Mouse (Mus musculus) kidney, postnatal 0 days (tissue): ENCODE results near the gene Arfgap1. TPM values are rescaled to one million over a fixed set of nuclear protein-coding genes. Genes with fewer than 3 reads are reported as not detected.

ENCODE experiments used
- ATAC-seq: fragments of 200-750 bp; cut with Nextera tagmentation; replicated peaks from 2 replicates; pipeline ENCODE4 v1.8.0; 2017; ENCODE audit warnings: low read depth, moderate number of reproducible peaks, moderate TSS enrichment, moderate library complexity; ENCODE audit not compliant: low FRiP score
- DNase-seq: peaks from one replicate; pipeline ENCODE4 v3.0.0-alpha.2; 2016; ENCODE audit warnings: low spot score
- H3K27ac ChIP-seq: fragments of 300-500 bp; sonication (generic); 2 replicates; pipeline ENCODE4 v1.5.1; 2014; ENCODE audit warnings: mild to moderate bottlenecking
- H3K27me3 ChIP-seq: fragments of 300-500 bp; sonication (generic); 2 replicates; pipeline ENCODE4 v1.6.1; 2014; ENCODE audit warnings: low read length, mixed read lengths; ENCODE audit not compliant: insufficient read depth
- H3K36me3 ChIP-seq: fragments of 300-500 bp; sonication (generic); 2 replicates; pipeline ENCODE4 v1.6.1; 2014; ENCODE audit warnings: low read length, mixed read lengths; ENCODE audit not compliant: insufficient read depth
- H3K4me1 ChIP-seq: fragments of 300-500 bp; sonication (generic); replicated peaks from 2 replicates; pipeline ENCODE4 v1.6.1; 2014; ENCODE audit warnings: antibody characterized with exemption, low read length, mixed read lengths; ENCODE audit not compliant: insufficient read depth
- H3K4me2 ChIP-seq: fragments of 300-500 bp; sonication (generic); 2 replicates; pipeline ENCODE4 v1.6.1; 2014; ENCODE audit warnings: mild to moderate bottlenecking, low read length, moderate library complexity, mixed read lengths
- H3K4me3 ChIP-seq: fragments of 300-500 bp; sonication (generic); replicated peaks from 2 replicates; pipeline ENCODE4 v1.5.1; 2014; ENCODE audit warnings: low read depth, low read length
- H3K9ac ChIP-seq: fragments of 300-500 bp; sonication (generic); 2 replicates; pipeline ENCODE4 v1.6.1; 2014; ENCODE audit warnings: low read depth, low read length
- H3K9me3 ChIP-seq: fragments of 300-500 bp; sonication (generic); replicated peaks from 2 replicates; pipeline ENCODE4 v1.6.1; 2016; ENCODE audit warnings: low read length, inconsistent platforms, mixed read lengths
- CTCF ChIP-seq: IDR thresholded peaks from 2 replicates; pipeline ENCODE4 v1.5.1; 2016; ENCODE audit warnings: antibody characterized with exemption, low read depth, mild to moderate bottlenecking, moderate library complexity
- WGBS: fragments of 180-500 bp; shearing (Covaris S2); extraction: QIAGEN DNeasy Blood & Tissue Kit; methylation state at CpG from one replicate; pipeline ENCODE4 v1.1.7; 2014; 5-methylcytosine and 5-hydroxymethylcytosine counted together
- polyA plus RNA-seq: library from polyadenylated mRNA; unstranded; fragments of >200 nt; fragmentation: Nextera tagmentation; extraction: Ambion mirVana; gene quantifications from 2 replicates; pipeline ENCODE4 v1.2.1, GENCODE M21; 2015

The Arfgap1 gene
- polyA plus RNA-seq, 1 experiment from 2014 or later: 55.7 TPM

DNA sequence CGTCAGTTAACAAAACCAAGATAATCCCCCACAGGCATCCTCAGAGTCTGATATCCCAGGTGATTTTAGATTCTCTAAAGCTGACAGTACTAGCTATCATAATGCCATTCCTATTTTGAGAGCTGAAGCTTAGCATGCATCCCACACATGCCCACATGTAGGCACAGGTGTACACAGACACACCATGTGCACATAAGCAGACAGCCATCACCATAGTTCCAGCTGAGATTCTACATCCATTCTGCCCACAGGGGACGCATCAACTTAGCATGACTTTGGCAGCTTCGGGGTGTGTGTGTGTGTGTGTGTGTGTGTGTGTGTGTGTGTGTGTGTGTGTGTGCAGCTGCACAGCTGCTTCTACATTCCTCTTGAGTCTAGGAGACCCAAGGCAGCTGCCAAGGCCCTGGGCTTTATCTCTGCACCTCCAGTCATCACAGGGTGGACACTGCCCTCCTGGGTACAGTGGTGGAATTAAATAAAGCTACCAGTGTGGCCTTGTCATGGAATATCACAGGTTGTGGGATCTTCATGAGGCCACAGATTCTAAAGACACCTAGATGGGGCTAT, 21.4 kb downstream of the Arfgap1 start:
- TF ChIP-seq CTCF: peak; percentile 15; the same call in 1 of the 2 replicates
- ATAC-seq (no peak; the same call in 1 of the 2 replicates), DNase-seq (no peak)
- Histone ChIP-seq H3K4me3 (no peak overlapping the region), H3K9ac (no peak overlapping the region), H3K9me3 (no peaks in the 10 kb centered on the region), H3K4me2 (no peak overlapping the region), H3K36me3 (0 out of 2 replicates have a peak, but pooled peaks cover 2% of the 10 kb centered on the region), H3K27ac (no peak overlapping the region), H3K27me3 (no peaks in the 10 kb centered on the region), H3K4me1 (no peaks in the 10 kb centered on the region)
- WGBS: 69% methylated on average over 3 of the region's 3 CpGs

DNA sequence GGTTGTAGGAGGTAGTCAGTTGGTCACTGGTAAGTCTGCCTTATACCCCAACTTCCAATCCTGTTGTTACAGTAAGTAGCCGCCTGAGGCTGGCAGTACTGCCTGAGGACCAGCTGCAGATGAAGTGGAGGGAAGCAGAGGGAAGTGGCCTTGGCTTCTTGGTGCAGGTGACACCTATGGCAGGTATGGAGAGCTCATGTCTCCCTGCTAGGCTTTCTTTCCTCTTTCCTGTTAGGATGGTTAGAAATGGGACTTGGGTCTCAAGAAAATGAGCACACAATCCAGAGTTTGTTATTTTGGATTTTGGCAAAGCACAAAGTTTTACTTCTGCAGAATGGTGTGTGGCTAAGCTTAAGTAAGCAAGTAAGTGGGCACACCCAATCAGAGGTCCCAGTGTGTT, 21.9 kb downstream of the Arfgap1 start:
- ATAC-seq: no peak
- Histone ChIP-seq H3K36me3 (no peaks in the 10 kb centered on the region), H3K4me1 (no peaks in the 10 kb centered on the region), H3K9me3 (no peaks in the 10 kb centered on the region), H3K27ac (no peak overlapping the region), H3K27me3 (no peaks in the 10 kb centered on the region), H3K4me3 (no peak overlapping the region), H3K9ac (no peak overlapping the region), H3K4me2 (no peak overlapping the region)
- no peak for TF ChIP-seq CTCF
- 82% methylated on average over 1 of the region's 1 CpGs for WGBS
- no peak for DNase-seq

DNA sequence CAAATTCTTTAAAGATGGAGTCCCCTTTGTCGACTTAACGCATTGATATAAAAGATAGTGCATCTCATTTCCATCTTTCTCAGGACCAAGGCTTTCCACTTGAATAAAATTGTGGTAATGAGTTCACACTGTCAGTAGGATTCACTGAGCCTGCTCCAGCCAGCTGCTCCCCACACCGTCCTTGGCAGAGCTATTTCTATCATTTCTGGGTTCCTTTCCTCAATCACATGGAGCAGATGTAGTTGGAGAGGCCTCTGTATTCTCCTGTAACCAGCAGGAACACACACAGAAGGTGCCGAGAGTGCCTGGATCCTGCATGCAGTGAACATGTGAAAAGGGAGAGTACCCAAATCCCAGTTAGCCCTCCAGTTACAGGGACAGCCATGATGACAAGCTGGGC, 23.3 kb downstream of the Arfgap1 start:
- 82% methylated on average over 4 of the region's 4 CpGs for WGBS
- no peak overlapping the region for H3K4me2 ChIP-seq
- ATAC-seq (no peak), DNase-seq (no peak)
- H3K4me3 ChIP-seq: no peak overlapping the region
- no peak overlapping the region for H3K9ac ChIP-seq
- no peak for TF ChIP-seq CTCF
- no peaks in the 10 kb centered on the region for H3K36me3 ChIP-seq
- no peaks in the 10 kb centered on the region for H3K4me1 ChIP-seq
- H3K27ac ChIP-seq: no peak overlapping the region
- no peaks in the 10 kb centered on the region for H3K27me3 ChIP-seq
- no peaks in the 10 kb centered on the region for H3K9me3 ChIP-seq

DNA sequence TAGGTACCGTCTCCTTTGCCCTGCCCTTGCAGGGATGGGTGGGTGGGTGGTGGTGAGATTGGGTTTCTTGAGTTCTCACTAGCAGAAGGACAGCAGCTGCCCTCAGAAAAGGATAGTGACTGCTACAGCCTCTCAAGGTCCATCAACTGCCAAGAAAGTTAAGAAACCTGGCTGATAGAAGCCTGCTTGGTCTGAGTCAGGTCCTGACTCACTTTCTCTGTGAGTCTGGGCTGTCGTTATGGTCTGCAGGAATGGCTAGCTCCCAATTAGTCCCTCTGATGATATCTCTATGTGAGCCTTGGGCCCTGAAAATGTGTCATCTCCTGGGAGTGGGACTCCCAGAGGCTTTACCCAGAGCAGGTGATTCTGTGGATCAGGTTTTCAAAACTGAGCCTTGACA, 27.3 kb downstream of the Arfgap1 start:
- Histone ChIP-seq H3K9ac (no peak overlapping the region), H3K4me2 (no peak overlapping the region), H3K4me3 (no peak overlapping the region), H3K9me3 (no peaks in the 10 kb centered on the region), H3K4me1 (no peaks in the 10 kb centered on the region), H3K36me3 (no peaks in the 10 kb centered on the region), H3K27me3 (no peaks in the 10 kb centered on the region), H3K27ac (no peak overlapping the region)
- ATAC-seq (no peak), DNase-seq (no peak)
- 75% methylated on average over 2 of the region's 2 CpGs for WGBS
- no peak for TF ChIP-seq CTCF

DNA sequence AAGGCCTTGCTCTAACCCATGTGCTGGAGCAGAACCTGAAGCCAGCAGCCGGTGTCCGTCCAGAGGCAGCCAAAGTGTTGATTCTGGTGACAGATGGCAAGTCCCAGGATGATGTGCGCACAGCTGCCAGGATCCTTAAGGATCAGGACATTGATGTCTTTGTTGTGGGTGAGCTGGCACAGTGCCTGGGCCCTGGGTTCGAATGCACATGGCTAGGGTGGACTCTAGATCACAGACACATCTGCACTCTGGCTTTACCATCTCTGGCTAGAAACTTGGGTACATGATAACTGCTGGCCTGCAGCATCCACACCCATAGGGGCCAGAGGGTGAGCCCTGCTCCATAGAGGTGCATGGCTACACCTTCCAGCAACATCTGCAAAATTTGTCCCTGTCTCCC, 28.4 kb downstream of the Arfgap1 start:
- DNase-seq: no peak
- no peak overlapping the region for H3K27ac ChIP-seq
- 79% methylated on average over 4 of the region's 4 CpGs for WGBS
- no peak for ATAC-seq
- no peak overlapping the region for H3K4me2 ChIP-seq
- H3K4me3 ChIP-seq: no peak overlapping the region
- TF ChIP-seq CTCF: no peak
- no peak overlapping the region for H3K9ac ChIP-seq
- no peaks in the 10 kb centered on the region for H3K36me3 ChIP-seq
- no peaks in the 10 kb centered on the region for H3K9me3 ChIP-seq
- no peaks in the 10 kb centered on the region for H3K4me1 ChIP-seq
- H3K27me3 ChIP-seq: no peaks in the 10 kb centered on the region

DNA sequence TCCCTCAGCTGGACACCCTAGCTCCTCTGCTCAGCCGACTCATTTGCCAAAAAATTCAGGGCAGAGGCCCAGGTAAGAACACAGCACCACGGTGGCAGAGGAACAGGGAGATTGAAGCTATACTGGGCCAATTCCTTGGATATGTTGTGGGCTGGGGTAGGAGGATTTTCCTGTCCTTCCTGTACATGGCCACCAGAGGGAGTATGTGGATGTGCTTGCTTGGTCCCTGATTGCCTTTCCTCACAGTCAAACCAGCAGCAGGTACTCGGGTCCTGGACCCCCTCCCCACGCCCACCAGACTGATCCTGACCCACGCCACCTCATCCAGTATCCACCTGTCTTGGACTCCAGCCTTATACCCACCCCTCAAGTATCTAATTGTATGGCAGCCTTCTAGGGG, 29.4 kb downstream of the Arfgap1 start:
- Histone ChIP-seq H3K27ac (no peak overlapping the region), H3K9ac (no peak overlapping the region), H3K4me3 (no peak overlapping the region), H3K36me3 (no peaks in the 10 kb centered on the region), H3K4me1 (no peaks in the 10 kb centered on the region), H3K27me3 (no peaks in the 10 kb centered on the region), H3K4me2 (no peak overlapping the region), H3K9me3 (no peaks in the 10 kb centered on the region)
- peak; percentile 48 for ATAC-seq
- DNase-seq: peak; percentile 76
- peak; percentile 93 for TF ChIP-seq CTCF
- WGBS: 9% methylated on average over 5 of the region's 5 CpGs

DNA sequence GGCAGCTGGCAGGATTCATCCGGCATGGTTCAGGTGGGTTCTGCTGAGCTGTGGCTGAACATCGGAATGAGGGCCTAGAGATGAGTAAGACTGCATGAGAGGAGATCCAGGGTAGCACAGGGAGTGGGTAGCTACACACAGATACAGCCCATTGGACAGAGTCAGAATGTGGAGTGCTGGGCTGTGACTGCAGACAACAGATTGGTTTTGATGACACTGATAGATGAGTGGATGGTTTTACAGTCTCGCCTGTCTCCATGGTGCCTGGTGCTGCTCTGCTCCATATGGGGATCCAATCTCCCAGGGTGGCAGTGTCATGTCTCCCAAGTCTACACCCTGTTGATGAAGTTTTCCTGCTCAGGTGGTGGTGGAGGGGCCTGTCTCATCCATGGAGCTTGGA, 29.9 kb downstream of the Arfgap1 start:
- no peaks in the 10 kb centered on the region for H3K27me3 ChIP-seq
- ATAC-seq (no peak), DNase-seq (no peak)
- H3K9ac ChIP-seq: no peak overlapping the region
- no peaks in the 10 kb centered on the region for H3K4me1 ChIP-seq
- TF ChIP-seq CTCF: no peak
- no peak overlapping the region for H3K4me3 ChIP-seq
- 57% methylated on average over 3 of the region's 3 CpGs for WGBS
- no peak overlapping the region for H3K4me2 ChIP-seq
- H3K36me3 ChIP-seq: no peaks in the 10 kb centered on the region
- no peaks in the 10 kb centered on the region for H3K9me3 ChIP-seq
- H3K27ac ChIP-seq: no peak overlapping the region
